Mouse (Mus musculus): ENCODE measurements around the gene Ass1. TPM values are rescaled to one million over a fixed set of nuclear protein-coding genes. Genes with fewer than 3 reads are reported as not detected.

Ass1 gene
- polyA plus RNA-seq (2012; rRNA removed) = 37.1 and 39.2 TPM in 2 replicates

DNA sequence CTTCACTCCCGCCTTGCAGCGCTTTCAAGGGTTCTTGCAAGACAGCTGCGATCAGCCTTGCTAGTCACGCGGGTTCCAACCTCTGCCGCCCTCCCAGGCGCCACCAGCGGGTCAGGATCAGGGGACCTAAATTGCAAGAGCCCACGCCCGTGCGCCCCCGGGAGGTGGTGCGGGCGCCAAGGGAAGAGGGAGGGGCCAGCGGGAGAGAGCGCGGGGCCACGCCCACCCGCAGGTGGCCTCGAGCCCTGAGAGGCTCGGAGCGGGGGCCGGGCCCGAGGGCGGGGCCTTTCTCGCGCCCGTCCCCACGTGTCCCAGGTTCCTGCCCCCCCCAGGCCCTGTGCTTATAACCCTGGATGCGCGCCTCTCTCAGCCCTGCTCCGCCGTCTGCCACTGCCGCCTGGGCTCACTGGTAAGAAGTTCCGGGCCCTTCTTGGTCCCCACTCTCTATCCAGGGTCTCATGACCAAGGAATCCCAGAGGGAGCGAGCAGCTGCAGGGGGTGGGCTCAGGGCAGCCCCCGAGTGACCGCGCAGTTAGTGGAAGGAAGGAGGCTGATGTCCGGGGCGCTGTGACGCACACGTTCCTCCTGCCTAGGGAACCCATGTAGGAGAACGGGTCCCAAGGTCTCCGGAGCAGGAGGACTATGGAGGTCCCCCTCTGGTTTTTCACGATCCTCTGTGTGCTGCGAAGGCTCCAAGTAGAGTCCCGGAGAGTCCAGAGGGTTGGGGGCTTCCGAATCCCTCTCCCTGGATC is at the start of gene Ass1:
TSS of gene Ass1 (plus strand) at position 277 of the 752 bp plus-strand sequence.
- Histone ChIP-seq H3K4me1 (ENCODE audit: control insufficient read depth, insufficient read depth, low read length) (no peaks in the 10 kb centered on the region), H3K27ac (ENCODE audit: insufficient read depth, low read length) (no peak within 1 kb of the TSS), H3K4me3 (ENCODE audit: insufficient read depth, low read length) (peak within 1 kb of the TSS; percentile 50)
- TF ChIP-seq POLR2A (IDR thresholded peaks at IDR 0.05; ENCODE audit: extremely low read depth, insufficient read depth, low read length) (0 out of 2 replicates have a peak, but pooled peaks have one; percentile 38), CTCF (IDR thresholded peaks at IDR 0.05; ENCODE audit: extremely low read depth, insufficient read depth, low read length) (no peak)

GRCm38 (mm10) chr2:31420914-31421313 is 49.1 kb upstream of the Ass1 start:
- Histone ChIP-seq H3K4me3 (ENCODE audit: insufficient read depth, low read length) (no peak overlapping the region), H3K27ac (ENCODE audit: insufficient read depth, low read length) (no peak overlapping the region), H3K4me1 (ENCODE audit: control insufficient read depth, insufficient read depth, low read length) (no peaks in the 10 kb centered on the region)
- TF ChIP-seq CTCF (IDR thresholded peaks at IDR 0.05; ENCODE audit: extremely low read depth, insufficient read depth, low read length) (peak; percentile 70), POLR2A (IDR thresholded peaks at IDR 0.05; ENCODE audit: extremely low read depth, insufficient read depth, low read length) (no peak)

DNA sequence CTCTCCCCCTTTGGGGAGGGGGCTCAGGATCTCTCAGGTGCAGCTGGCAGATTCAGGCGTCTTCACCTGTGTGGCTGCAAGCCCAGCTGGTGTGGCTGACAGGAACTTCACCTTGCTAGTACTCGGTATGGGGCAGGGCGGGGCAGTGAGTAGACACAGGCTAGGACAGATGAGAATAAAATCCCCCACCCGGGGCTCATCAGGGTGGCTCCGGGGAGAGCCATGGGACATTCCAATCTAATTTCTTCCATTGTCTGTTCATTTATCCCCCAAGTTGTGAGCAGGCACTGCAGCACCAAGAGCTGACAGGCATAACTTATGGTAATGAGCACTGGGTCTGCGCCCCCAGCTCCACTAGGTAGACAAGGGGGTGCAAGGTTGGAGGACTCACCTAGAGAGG is 47.4 kb upstream of the Ass1 start:
- H3K27ac ChIP-seq (ENCODE audit: insufficient read depth, low read length) = no peak overlapping the region
- no peaks in the 10 kb centered on the region for H3K4me1 ChIP-seq (ENCODE audit: control insufficient read depth, insufficient read depth, low read length)
- H3K4me3 ChIP-seq (ENCODE audit: insufficient read depth, low read length) = no peak overlapping the region
- TF ChIP-seq CTCF (IDR thresholded peaks at IDR 0.05; ENCODE audit: extremely low read depth, insufficient read depth, low read length) (no peak), POLR2A (IDR thresholded peaks at IDR 0.05; ENCODE audit: extremely low read depth, insufficient read depth, low read length) (no peak)

DNA sequence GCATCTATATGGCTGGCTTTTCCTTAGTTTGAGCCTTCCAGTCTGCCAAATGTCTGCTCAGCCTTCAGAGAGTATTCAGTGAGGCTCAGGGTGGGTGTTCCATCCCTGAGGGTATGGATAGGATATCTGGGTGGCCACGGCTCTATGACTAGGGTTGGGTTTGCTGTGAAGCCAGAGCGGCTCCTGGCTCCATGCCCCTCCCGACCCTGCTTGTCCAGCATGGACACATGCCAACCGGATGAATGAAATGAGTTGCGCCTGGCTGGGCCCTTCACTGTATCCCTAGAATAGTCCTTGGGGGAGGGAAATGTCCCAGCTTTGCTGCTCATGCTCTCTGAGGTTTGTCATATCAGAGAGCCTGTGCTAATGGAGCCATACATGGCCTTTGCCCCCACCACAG is 38.5 kb upstream of the Ass1 start:
- Histone ChIP-seq H3K27ac (ENCODE audit: insufficient read depth, low read length) (no peak overlapping the region), H3K4me3 (ENCODE audit: insufficient read depth, low read length) (no peak overlapping the region), H3K4me1 (ENCODE audit: control insufficient read depth, insufficient read depth, low read length) (no peaks in the 10 kb centered on the region)
- TF ChIP-seq POLR2A (IDR thresholded peaks at IDR 0.05; ENCODE audit: extremely low read depth, insufficient read depth, low read length) (no peak), CTCF (IDR thresholded peaks at IDR 0.05; ENCODE audit: extremely low read depth, insufficient read depth, low read length) (no peak)

DNA sequence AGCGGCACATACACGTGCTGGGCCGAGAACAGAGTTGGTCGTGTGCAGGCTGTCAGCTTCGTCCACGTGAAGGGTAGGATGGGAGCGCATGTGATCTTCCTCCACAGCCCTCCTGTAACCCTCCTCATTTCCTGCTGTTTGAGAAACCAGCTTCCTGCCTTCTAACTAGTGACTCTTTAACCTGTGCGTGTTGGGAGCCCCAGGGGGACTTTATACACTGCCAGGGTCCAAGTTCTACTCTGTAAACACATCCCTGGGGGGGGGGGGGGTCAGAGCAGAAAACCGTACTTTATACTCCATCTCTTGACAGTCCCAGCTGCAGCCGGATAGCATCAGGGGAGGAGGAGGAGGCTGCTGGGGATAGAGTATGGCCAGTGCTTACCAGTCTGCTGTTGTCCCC is 35.3 kb upstream of the Ass1 start:
- Histone ChIP-seq H3K4me3 (ENCODE audit: insufficient read depth, low read length) (no peak overlapping the region), H3K27ac (ENCODE audit: insufficient read depth, low read length) (no peak overlapping the region), H3K4me1 (ENCODE audit: control insufficient read depth, insufficient read depth, low read length) (no peaks in the 10 kb centered on the region)
- TF ChIP-seq POLR2A (IDR thresholded peaks at IDR 0.05; ENCODE audit: extremely low read depth, insufficient read depth, low read length) (no peak), CTCF (IDR thresholded peaks at IDR 0.05; ENCODE audit: extremely low read depth, insufficient read depth, low read length) (no peak)

DNA sequence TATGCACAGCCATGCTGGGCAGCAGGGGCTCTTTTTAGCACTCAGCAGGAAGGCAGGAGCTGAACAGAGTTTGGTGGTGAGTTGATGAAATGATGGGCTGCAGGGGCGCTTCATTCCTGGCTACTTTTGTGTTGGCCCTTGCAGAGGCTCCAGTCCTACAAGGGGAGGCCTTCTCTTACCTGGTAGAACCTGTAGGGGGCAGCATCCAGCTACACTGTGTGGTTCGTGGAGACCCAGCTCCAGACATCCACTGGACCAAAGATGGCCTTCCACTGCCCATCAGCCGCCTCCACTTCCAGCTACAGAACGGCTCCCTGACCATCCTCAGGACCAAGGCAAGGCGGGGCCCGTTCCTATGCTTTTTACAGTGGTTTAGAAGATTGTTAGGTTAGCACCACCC is 34.4 kb upstream of the Ass1 start:
- TF ChIP-seq POLR2A (IDR thresholded peaks at IDR 0.05; ENCODE audit: extremely low read depth, insufficient read depth, low read length) (no peak), CTCF (IDR thresholded peaks at IDR 0.05; ENCODE audit: extremely low read depth, insufficient read depth, low read length) (peak; percentile 57)
- Histone ChIP-seq H3K4me3 (ENCODE audit: insufficient read depth, low read length) (no peak overlapping the region), H3K4me1 (ENCODE audit: control insufficient read depth, insufficient read depth, low read length) (no peaks in the 10 kb centered on the region), H3K27ac (ENCODE audit: insufficient read depth, low read length) (no peak overlapping the region)

DNA sequence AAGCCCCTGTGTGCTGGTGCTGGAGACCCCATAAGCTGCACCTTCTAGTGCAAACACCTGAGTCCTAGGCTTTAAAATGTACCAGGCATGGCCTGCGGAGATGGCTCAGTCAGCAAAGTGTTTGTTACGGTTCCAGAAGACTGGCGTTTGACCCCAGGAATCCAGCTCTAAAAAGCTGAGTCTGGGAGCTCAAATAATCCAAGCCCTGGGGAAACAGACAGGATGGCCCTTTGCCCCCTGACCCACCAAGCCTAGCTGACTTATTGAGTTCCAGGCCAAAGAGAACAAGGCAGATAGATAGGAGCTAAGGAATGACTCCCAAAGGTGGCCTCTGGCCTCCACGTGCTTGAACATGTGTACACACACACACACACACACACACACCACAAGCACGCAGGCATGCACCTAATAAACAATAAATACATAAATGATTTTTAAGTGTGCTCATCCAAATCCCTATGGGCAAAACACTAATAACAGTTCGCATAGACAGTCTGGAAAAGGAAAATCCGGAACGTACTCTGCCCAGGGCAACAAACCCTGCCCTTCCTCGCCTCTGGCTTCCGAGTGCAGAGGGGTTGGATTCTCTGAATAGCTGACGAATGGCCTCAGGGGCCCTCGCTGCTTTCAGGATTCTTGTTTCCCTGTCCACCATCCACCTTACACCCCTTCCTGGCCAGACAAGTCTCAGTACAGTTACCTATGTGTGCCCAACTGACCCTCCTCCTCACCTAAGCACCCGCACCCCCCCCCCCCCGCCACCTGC is 32.3 kb upstream of the Ass1 start:
- Histone ChIP-seq H3K27ac (ENCODE audit: insufficient read depth, low read length) (no peak overlapping the region), H3K4me1 (ENCODE audit: control insufficient read depth, insufficient read depth, low read length) (no peaks in the 10 kb centered on the region; the same call in 1 of the 2 replicates), H3K4me3 (ENCODE audit: insufficient read depth, low read length) (no peak overlapping the region)
- TF ChIP-seq CTCF (IDR thresholded peaks at IDR 0.05; ENCODE audit: extremely low read depth, insufficient read depth, low read length) (no peak), POLR2A (IDR thresholded peaks at IDR 0.05; ENCODE audit: extremely low read depth, insufficient read depth, low read length) (no peak)

DNA sequence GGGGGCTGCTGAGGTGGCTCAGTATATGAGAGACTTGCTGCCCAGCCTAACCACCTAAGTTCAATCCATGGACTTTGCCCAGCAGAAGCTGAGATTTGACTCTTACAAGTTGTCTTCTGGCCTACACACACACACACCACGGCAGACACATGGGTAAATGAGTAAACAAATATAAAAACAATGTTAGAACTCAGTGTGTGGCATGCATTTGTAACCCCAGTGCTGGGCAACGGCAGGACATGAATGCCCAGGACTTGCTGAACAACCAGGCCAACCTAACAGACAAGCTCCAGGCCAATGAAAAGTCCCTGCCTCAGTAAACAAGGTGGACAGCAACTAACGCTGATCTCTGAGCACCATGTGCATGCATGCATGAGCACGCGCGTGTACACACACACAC is 30.4 kb upstream of the Ass1 start:
- H3K27ac ChIP-seq (ENCODE audit: insufficient read depth, low read length) = no peak overlapping the region
- H3K4me3 ChIP-seq (ENCODE audit: insufficient read depth, low read length) = no peak overlapping the region
- H3K4me1 ChIP-seq (ENCODE audit: control insufficient read depth, insufficient read depth, low read length) = no peaks in the 10 kb centered on the region; the same call in 1 of the 2 replicates
- TF ChIP-seq POLR2A (IDR thresholded peaks at IDR 0.05; ENCODE audit: extremely low read depth, insufficient read depth, low read length) = no peak

DNA sequence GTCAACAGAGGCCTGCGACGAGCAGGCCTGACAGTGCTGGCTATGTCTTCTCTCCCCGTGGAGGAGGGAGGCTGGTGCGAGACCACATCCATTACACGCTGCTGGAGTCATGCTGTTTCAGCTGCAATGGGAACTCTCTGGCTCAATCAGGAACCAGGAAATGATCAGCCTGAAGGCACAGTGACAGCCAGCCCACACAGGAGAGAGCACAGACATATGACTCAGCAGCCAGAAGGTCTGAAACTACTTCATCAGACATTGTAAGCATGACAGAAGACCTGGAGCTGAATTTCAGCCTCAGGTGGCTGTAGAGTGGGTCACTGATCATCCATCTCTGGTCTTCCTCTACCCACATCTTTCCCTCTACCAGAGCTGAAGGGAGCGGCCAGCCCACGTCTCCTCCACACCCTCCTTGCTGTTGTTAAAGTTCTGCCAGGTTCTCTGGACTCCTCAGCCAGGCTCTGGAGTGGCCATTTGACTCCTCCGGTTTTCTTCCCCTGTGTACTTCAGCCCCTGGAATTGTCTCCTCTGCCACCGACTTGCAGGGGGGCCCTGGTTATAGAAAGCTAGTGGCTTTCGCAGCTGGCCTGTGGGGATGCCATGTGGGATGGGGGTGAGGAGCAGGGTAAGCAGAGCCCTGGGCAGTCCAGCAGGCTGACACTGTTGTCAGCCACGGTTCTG is 27.4 kb upstream of the Ass1 start:
- Histone ChIP-seq H3K27ac (ENCODE audit: insufficient read depth, low read length) (no peak overlapping the region), H3K4me3 (ENCODE audit: insufficient read depth, low read length) (no peak overlapping the region), H3K4me1 (ENCODE audit: control insufficient read depth, insufficient read depth, low read length) (no peaks in the 10 kb centered on the region; the same call in 1 of the 2 replicates)
- no peak for TF ChIP-seq CTCF (IDR thresholded peaks at IDR 0.05; ENCODE audit: extremely low read depth, insufficient read depth, low read length)
- TF ChIP-seq POLR2A (IDR thresholded peaks at IDR 0.05; ENCODE audit: extremely low read depth, insufficient read depth, low read length) = 0 out of 2 replicates have a peak, but pooled peaks have one; percentile 7

Data from cortical plate, adult 2 months (tissue).